Mouse (Mus musculus) lung, embryonic 14.5 days (tissue): Measurements from ENCODE around the gene Zfp37. TPM values are rescaled to one million over a fixed set of nuclear protein-coding genes. Genes with fewer than 3 reads are reported as not detected.
A peak's percentile ranks its signal among the peaks of the same experiment; 100 is the strongest.
"Not testable (repeated sequence)": the region's sequence is repeated elsewhere in the genome, so short reads cannot be mapped to it uniquely, and the experiment has no call there.

Experiments used
- ATAC-seq: fragments of 200-750 bp; cut with Nextera tagmentation; 2 replicates; pipeline ENCODE4 v1.8.0; 2017; ENCODE audit warnings: mild to moderate bottlenecking, moderate TSS enrichment, moderate library complexity; ENCODE audit not compliant: insufficient read depth
- DNase-seq: peaks from one replicate; pipeline ENCODE4 v3.0.0-alpha.2; 2015
- H3K27ac ChIP-seq: fragments of 300-500 bp; sonication (generic); 2 replicates; pipeline ENCODE4 v1.5.1; 2014; ENCODE audit warnings: low read depth, mild to moderate bottlenecking, moderate library complexity
- H3K27me3 ChIP-seq: fragments of 300-500 bp; sonication (generic); 2 replicates; pipeline ENCODE4 v1.6.1; 2014; ENCODE audit warnings: low read length, control low read depth; ENCODE audit not compliant: insufficient read depth
- H3K36me3 ChIP-seq: fragments of 300-500 bp; sonication (generic); 2 replicates; pipeline ENCODE4 v1.6.1; 2014; ENCODE audit warnings: control low read depth; ENCODE audit not compliant: insufficient read depth
- H3K4me1 ChIP-seq: fragments of 300-500 bp; sonication (generic); 2 replicates; pipeline ENCODE4 v1.6.1; 2014; ENCODE audit warnings: antibody characterized with exemption, control low read depth; ENCODE audit not compliant: insufficient read depth
- H3K4me2 ChIP-seq: fragments of 300-500 bp; sonication (generic); 2 replicates; pipeline ENCODE4 v1.6.1; 2014; ENCODE audit warnings: mild to moderate bottlenecking
- H3K4me3 ChIP-seq: fragments of 300-500 bp; sonication (generic); 2 replicates; pipeline ENCODE4 v1.5.1; 2014; ENCODE audit warnings: low read depth, low read length
- H3K9ac ChIP-seq: fragments of 300-500 bp; sonication (generic); 2 replicates; pipeline ENCODE4 v1.6.1; 2014
- H3K9me3 ChIP-seq: fragments of 300-500 bp; sonication (generic); 2 replicates; pipeline ENCODE4 v1.6.1; 2016; ENCODE audit warnings: low read depth, low read length, control low read depth
- CTCF ChIP-seq: IDR thresholded peaks from 2 replicates; pipeline ENCODE4 v1.5.1; 2016; ENCODE audit warnings: antibody characterized with exemption, low read depth
- WGBS: fragments of 180-500 bp; shearing (Covaris S2); extraction: QIAGEN DNeasy Blood & Tissue Kit; methylation state at CpG from one replicate; pipeline ENCODE4 v1.1.7; 2014; 5-methylcytosine and 5-hydroxymethylcytosine counted together
- polyA plus RNA-seq: library from polyadenylated mRNA; unstranded; fragments of >200 nt; fragmentation: Nextera tagmentation; extraction: Ambion mirVana; gene quantifications from 2 replicates; pipeline ENCODE4 v1.2.1, GENCODE M21; 2014

Zfp37 gene
- polyA plus RNA-seq, 1 experiment from 2014 or later: 13.3 TPM

- TF ChIP-seq CTCF: no peak
- no peak overlapping the region for H3K9ac ChIP-seq
- H3K4me3 ChIP-seq: no peak overlapping the region
- H3K9me3 ChIP-seq: no peaks in the 10 kb centered on the region
- no peak overlapping the region for H3K4me2 ChIP-seq
- 60% methylated on average over 10 of the region's 10 CpGs for WGBS
- no peak overlapping the region for H3K27ac ChIP-seq
- ATAC-seq (no peak), DNase-seq (no peak)
- H3K4me1 ChIP-seq: no peaks in the 10 kb centered on the region
- H3K36me3 ChIP-seq: no peaks in the 10 kb centered on the region
- H3K27me3 ChIP-seq: no peaks in the 10 kb centered on the region
These were observed 36.3 kb upstream of the Zfp37 start for GRCm38 (mm10) chr4:62267101-62267500.

DNA sequence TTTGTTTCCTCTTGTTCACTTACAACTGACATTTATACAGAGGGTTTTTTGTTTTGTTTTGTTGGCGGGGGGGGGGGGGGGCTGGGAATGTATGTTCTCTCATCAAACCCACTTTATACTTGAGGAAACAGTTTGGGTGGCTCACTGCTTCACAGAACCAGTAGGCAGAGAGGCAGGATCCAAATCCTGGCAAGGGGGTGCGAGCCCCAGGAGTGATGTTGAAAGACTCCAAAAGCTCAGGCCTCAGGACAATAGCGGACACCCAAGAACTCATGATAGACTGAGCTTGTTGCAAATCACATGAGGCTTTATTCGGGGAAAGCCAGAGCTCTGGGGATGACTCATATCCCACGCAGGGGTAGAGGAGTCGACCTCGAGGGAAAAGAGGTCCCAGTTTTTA is 35.2 kb upstream of the Zfp37 start:
- 79% methylated on average over 7 of the region's 7 CpGs for WGBS
- H3K4me3 ChIP-seq, H3K4me2 ChIP-seq, H3K27ac ChIP-seq, H3K9ac ChIP-seq, H3K9me3 ChIP-seq, H3K4me1 ChIP-seq, H3K27me3 ChIP-seq, ATAC-seq, DNase-seq, H3K36me3 ChIP-seq: not testable (repeated sequence)

GRCm38 (mm10) chr4:62265154-62265836 is 34.4 kb upstream of the Zfp37 start:
- no peak overlapping the region for H3K27ac ChIP-seq
- ATAC-seq (peak; percentile 87; the same call in 1 of the 2 replicates), DNase-seq (peak; percentile 76)

DNA sequence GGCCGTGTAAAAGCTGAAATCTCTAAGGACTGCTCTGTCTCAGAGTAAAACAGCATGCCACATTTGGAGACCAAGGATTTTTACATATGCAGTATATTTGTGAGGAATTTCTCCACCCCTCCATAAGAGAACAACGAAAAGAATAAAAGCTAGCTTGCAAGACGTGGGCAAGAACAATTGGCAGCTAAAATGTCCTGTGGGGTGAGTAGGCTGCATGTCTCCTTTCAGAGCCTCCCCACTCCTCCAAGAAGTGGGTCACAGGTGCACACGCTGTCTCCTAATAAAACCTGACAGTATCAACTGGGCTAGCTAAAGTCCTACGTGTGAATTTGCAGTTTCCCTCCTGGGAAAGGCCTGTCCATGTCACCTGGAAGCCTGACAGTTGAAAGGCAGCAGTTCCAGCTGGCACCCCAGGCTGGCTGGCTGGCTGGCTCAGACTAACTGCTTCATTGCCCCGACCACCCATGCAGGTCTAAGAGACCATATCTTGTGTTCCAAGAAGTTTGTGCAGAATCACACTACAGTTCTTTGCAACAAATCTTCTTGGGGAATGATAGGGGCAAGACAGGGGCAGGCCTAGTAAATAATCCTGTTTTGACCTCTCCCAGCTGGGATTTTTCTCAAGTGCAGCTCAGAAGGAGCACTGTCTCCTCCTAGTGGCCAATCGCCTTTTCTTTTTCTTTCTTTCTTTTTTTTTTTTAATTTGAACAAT is 32.4 kb upstream of the Zfp37 start:
- peak; percentile 24; the same call in 1 of the 2 replicates for ATAC-seq
- H3K27ac ChIP-seq: no peak overlapping the region

More at GRCm38 (mm10) chr4:62265154-62265836, 34.4 kb upstream of the Zfp37 start:
- no peaks in the 10 kb centered on the region for H3K4me1 ChIP-seq
- no peak for TF ChIP-seq CTCF
- H3K4me2 ChIP-seq: no peak overlapping the region
- no peaks in the 10 kb centered on the region for H3K9me3 ChIP-seq
- H3K36me3 ChIP-seq: no peaks in the 10 kb centered on the region
- H3K27me3 ChIP-seq: no peaks in the 10 kb centered on the region
- H3K9ac ChIP-seq: no peak overlapping the region
- WGBS: 67% methylated on average over 10 of the region's 10 CpGs
- H3K4me3 ChIP-seq: no peak overlapping the region

DNA sequence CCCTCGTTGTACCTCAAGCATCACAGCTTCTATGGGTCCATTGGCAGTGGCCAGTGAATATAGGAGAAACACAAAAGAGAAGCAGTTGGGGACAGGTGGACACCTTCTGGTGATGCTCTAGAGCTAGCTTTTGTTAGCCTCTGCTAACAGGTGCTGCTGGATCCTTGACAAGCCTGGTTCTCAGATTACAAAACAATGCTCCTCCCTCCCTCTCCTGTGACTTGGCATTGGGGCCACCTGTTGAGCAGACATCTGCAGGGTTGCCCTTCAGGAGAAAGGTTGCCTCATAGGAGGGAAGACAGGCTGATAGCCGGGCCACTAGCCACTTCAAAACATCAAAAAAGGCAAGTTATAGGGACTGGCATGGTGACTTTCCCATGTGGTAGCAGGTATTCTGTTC is 31.4 kb upstream of the Zfp37 start, which contains the start of gene Slc31a2:
Gene Slc31a2, plus strand, starts transcription at position 287 of the 400 bp plus-strand sequence.
- H3K27me3 ChIP-seq: no peaks in the 10 kb centered on the region
- no peaks in the 10 kb centered on the region for H3K36me3 ChIP-seq
- H3K4me3 ChIP-seq: no peak within 1 kb of the TSS
- 31% methylated on average over 2 of the region's 2 CpGs for WGBS
- H3K9me3 ChIP-seq: no peaks in the 10 kb centered on the region
- H3K9ac ChIP-seq: no peak within 1 kb of the TSS
- no peak within 1 kb of the TSS for H3K27ac ChIP-seq
- no peaks in the 10 kb centered on the region for H3K4me1 ChIP-seq
- no peak within 1 kb of the TSS for H3K4me2 ChIP-seq
- TF ChIP-seq CTCF: no peak
- DNase-seq (no peak), ATAC-seq (no peak)

More for the DNA sequence above, 32.4 kb upstream of the Zfp37 start:
- H3K9ac ChIP-seq: no peak overlapping the region
- TF ChIP-seq CTCF: peak; percentile 53
- H3K4me2 ChIP-seq: no peak overlapping the region
- H3K36me3 ChIP-seq: no peaks in the 10 kb centered on the region
- H3K27me3 ChIP-seq: no peaks in the 10 kb centered on the region
- no peaks in the 10 kb centered on the region for H3K4me1 ChIP-seq
- H3K4me3 ChIP-seq: no peak overlapping the region
- DNase-seq: peak; percentile 71
- 32% methylated on average over 7 of the region's 7 CpGs for WGBS
- H3K9me3 ChIP-seq: no peaks in the 10 kb centered on the region

GRCm38 (mm10) chr4:62256931-62257330 is 26.1 kb upstream of the Zfp37 start:
- H3K36me3 ChIP-seq: no peaks in the 10 kb centered on the region
- no peaks in the 10 kb centered on the region for H3K4me1 ChIP-seq
- no peaks in the 10 kb centered on the region for H3K9me3 ChIP-seq
- no peak overlapping the region for H3K4me3 ChIP-seq
- TF ChIP-seq CTCF: no peak
- WGBS: 22% methylated on average over 8 of the region's 8 CpGs
- ATAC-seq (no peak), DNase-seq (peak; percentile 90)
- no peak overlapping the region for H3K27ac ChIP-seq
- H3K27me3 ChIP-seq: no peaks in the 10 kb centered on the region
- H3K4me2 ChIP-seq: no peak overlapping the region
- no peak overlapping the region for H3K9ac ChIP-seq

- Histone ChIP-seq H3K4me2 (no peak overlapping the region), H3K9me3 (no peaks in the 10 kb centered on the region), H3K27me3 (no peaks in the 10 kb centered on the region), H3K4me1 (no peaks in the 10 kb centered on the region), H3K4me3 (no peak overlapping the region), H3K9ac (no peak overlapping the region), H3K36me3 (no peaks in the 10 kb centered on the region), H3K27ac (no peak overlapping the region)
- no peak for TF ChIP-seq CTCF
- ATAC-seq (no peak), DNase-seq (no peak)
- 55% methylated on average over 8 of the region's 8 CpGs for WGBS
These were observed 23.7 kb upstream of the Zfp37 start for GRCm38 (mm10) chr4:62254551-62254950.
